Mouse (Mus musculus) midbrain, embryonic 15.5 days (tissue): ENCODE data around the gene Fbxo2. TPM values are rescaled to one million over a fixed set of nuclear protein-coding genes. Genes with fewer than 3 reads are reported as not detected.
"Not testable (repeated sequence)": the region's sequence is repeated elsewhere in the genome, so short reads cannot be mapped to it uniquely, and the experiment has no call there.

Experiments used
- ATAC-seq: fragments of 200-750 bp; cut with Nextera tagmentation; replicated peaks from 2 replicates; pipeline ENCODE4 v1.8.0; 2017; ENCODE audit warnings: moderate TSS enrichment
- H3K27ac ChIP-seq: fragments of 300-500 bp; sonication (generic); 2 replicates; pipeline ENCODE4 v1.5.1; 2015; ENCODE audit warnings: mild to moderate bottlenecking, inconsistent platforms
- H3K27me3 ChIP-seq: fragments of 300-500 bp; sonication (generic); replicated peaks from 2 replicates; pipeline ENCODE4 v1.6.1; 2015; ENCODE audit warnings: inconsistent platforms
- H3K36me3 ChIP-seq: fragments of 300-500 bp; sonication (generic); replicated peaks from 2 replicates; pipeline ENCODE4 v1.6.1; 2015; ENCODE audit warnings: inconsistent platforms
- H3K4me1 ChIP-seq: fragments of 300-500 bp; sonication (generic); 2 replicates; pipeline ENCODE4 v1.6.1; 2015; ENCODE audit warnings: inconsistent platforms
- H3K4me2 ChIP-seq: fragments of 300-500 bp; sonication (generic); 2 replicates; pipeline ENCODE4 v1.6.1; 2015; ENCODE audit warnings: inconsistent platforms, mild to moderate bottlenecking, moderate library complexity
- H3K4me3 ChIP-seq: fragments of 300-500 bp; sonication (generic); 2 replicates; pipeline ENCODE4 v1.5.1; 2015; ENCODE audit warnings: mild to moderate bottlenecking, inconsistent platforms
- H3K9ac ChIP-seq: fragments of 300-500 bp; sonication (generic); 2 replicates; pipeline ENCODE4 v1.6.1; 2015; ENCODE audit warnings: mild to moderate bottlenecking, inconsistent platforms
- H3K9me3 ChIP-seq: fragments of 300-500 bp; sonication (generic); 2 replicates; pipeline ENCODE4 v1.6.1; 2016; ENCODE audit warnings: inconsistent platforms
- WGBS: fragments of 180-500 bp; shearing (Covaris S2); methylation state at CpG from one replicate; pipeline ENCODE4 v1.1.7; 2015; ENCODE audit warnings: mixed read lengths; 5-methylcytosine and 5-hydroxymethylcytosine counted together
- polyA plus RNA-seq: library from polyadenylated mRNA; unstranded; fragments of >200 nt; fragmentation: Nextera tagmentation; extraction: Ambion mirVana; gene quantifications from 2 replicates; pipeline ENCODE4 v1.2.1, GENCODE M21; 2015

The Fbxo2 gene
- 5.9 and 6.2 TPM in 2 replicates for polyA plus RNA-seq

- Histone ChIP-seq H3K27me3 (peaks cover 44% of the 10 kb centered on the region), H3K4me1 (peaks cover 47% of the 10 kb centered on the region), H3K9me3 (no peaks in the 10 kb centered on the region), H3K9ac (peak within 1 kb of the TSS; percentile 84), H3K4me3 (peak within 1 kb of the TSS; percentile 79), H3K36me3 (peaks cover 13% of the 10 kb centered on the region), H3K27ac (peak within 1 kb of the TSS; percentile 90), H3K4me2 (peak within 1 kb of the TSS; percentile 94)
- under 1% methylated on average over 43 of the region's 43 CpGs for WGBS
- ATAC-seq, result peak; percentile 77
Observed at GRCm38 (mm10) chr4:148160436-148161390, at the start of gene Fbxo2, which contains the start of gene Fbxo44. Gene Fbxo2, plus strand, starts transcription at chr4:148160621. Gene Fbxo44, minus strand, starts transcription at chr4:148160482.

GRCm38 (mm10) chr4:148112519-148112918 is 47.9 kb upstream of the Fbxo2 start:
- H3K36me3 ChIP-seq, result peaks cover 11% of the 10 kb centered on the region; the same call in 1 of the 2 replicates
- 86% methylated on average over 12 of the region's 12 CpGs for WGBS
- peaks cover 14% of the 10 kb centered on the region for H3K4me1 ChIP-seq
- no peak for ATAC-seq
- no peak overlapping the region for H3K4me3 ChIP-seq
- no peak overlapping the region for H3K9ac ChIP-seq
- no peaks in the 10 kb centered on the region for H3K27me3 ChIP-seq
- no peak overlapping the region for H3K4me2 ChIP-seq
- H3K9me3 ChIP-seq, result no peaks in the 10 kb centered on the region
- no peak overlapping the region for H3K27ac ChIP-seq

- no peak overlapping the region for H3K4me3 ChIP-seq
- peak; percentile 82 for ATAC-seq
- H3K4me2 ChIP-seq, result peak overlapping the region; percentile 25
- peaks cover 14% of the 10 kb centered on the region for H3K4me1 ChIP-seq
- peaks cover 6% of the 10 kb centered on the region; the same call in 1 of the 2 replicates for H3K36me3 ChIP-seq
- no peaks in the 10 kb centered on the region for H3K9me3 ChIP-seq
- no peaks in the 10 kb centered on the region for H3K27me3 ChIP-seq
- 3% methylated on average over 15 of the region's 15 CpGs for WGBS
- peak overlapping the region; percentile 31; the same call in 1 of the 2 replicates for H3K9ac ChIP-seq
- peak overlapping the region; percentile 75 for H3K27ac ChIP-seq
Observed at GRCm38 (mm10) chr4:148114758-148115391, 45.5 kb upstream of the Fbxo2 start.

GRCm38 (mm10) chr4:148115467-148115866 is 45.0 kb upstream of the Fbxo2 start:
- Histone ChIP-seq H3K4me2 (no peak overlapping the region), H3K9ac (peak overlapping the region; percentile 31; the same call in 1 of the 2 replicates), H3K27me3 (no peaks in the 10 kb centered on the region), H3K9me3 (no peaks in the 10 kb centered on the region), H3K27ac (peak overlapping the region; percentile 75), H3K36me3 (peaks cover 6% of the 10 kb centered on the region; the same call in 1 of the 2 replicates), H3K4me3 (no peak overlapping the region), H3K4me1 (peaks cover 14% of the 10 kb centered on the region)
- WGBS, result 6% methylated on average over 15 of the region's 15 CpGs
- peak; percentile 30 for ATAC-seq

- H3K9ac ChIP-seq, result no peak overlapping the region
- no peaks in the 10 kb centered on the region for H3K9me3 ChIP-seq
- 75% methylated on average over 4 of the region's 4 CpGs for WGBS
- H3K27me3 ChIP-seq, result no peaks in the 10 kb centered on the region
- H3K4me1 ChIP-seq, result peaks cover 24% of the 10 kb centered on the region
- H3K4me2 ChIP-seq, result no peak overlapping the region
- peaks cover 6% of the 10 kb centered on the region; the same call in 1 of the 2 replicates for H3K36me3 ChIP-seq
- H3K4me3 ChIP-seq, result no peak overlapping the region
- no peak for ATAC-seq
- no peak overlapping the region for H3K27ac ChIP-seq
Observed at GRCm38 (mm10) chr4:148116657-148117056, 43.8 kb upstream of the Fbxo2 start.

- H3K27ac ChIP-seq, result no peak overlapping the region
- no peak for ATAC-seq
- H3K9ac ChIP-seq, result no peak overlapping the region
- H3K4me1 ChIP-seq, result peaks cover 30% of the 10 kb centered on the region
- H3K4me2 ChIP-seq, result no peak overlapping the region
- no peak overlapping the region for H3K4me3 ChIP-seq
- H3K27me3 ChIP-seq, result no peaks in the 10 kb centered on the region
- H3K9me3 ChIP-seq, result no peaks in the 10 kb centered on the region
- H3K36me3 ChIP-seq, result peaks cover 6% of the 10 kb centered on the region; the same call in 1 of the 2 replicates
- WGBS, result 83% methylated on average over 4 of the region's 4 CpGs
Observed at GRCm38 (mm10) chr4:148117392-148117791, 43.0 kb upstream of the Fbxo2 start.

GRCm38 (mm10) chr4:148119578-148119977 is 40.8 kb upstream of the Fbxo2 start:
- not testable (repeated sequence) for H3K4me3 ChIP-seq, ATAC-seq

GRCm38 (mm10) chr4:148120555-148120954 is 39.9 kb upstream of the Fbxo2 start:
- Histone ChIP-seq H3K9ac (no peak overlapping the region), H3K4me2 (no peak overlapping the region), H3K27me3 (no peaks in the 10 kb centered on the region), H3K9me3 (no peaks in the 10 kb centered on the region), H3K4me3 (no peak overlapping the region), H3K4me1 (peaks cover 32% of the 10 kb centered on the region), H3K36me3 (no peaks in the 10 kb centered on the region), H3K27ac (peak overlapping the region; percentile 64)
- 70% methylated on average over 9 of the region's 9 CpGs for WGBS
- ATAC-seq, result no peak

More at GRCm38 (mm10) chr4:148119578-148119977, 40.8 kb upstream of the Fbxo2 start:
- H3K27me3 ChIP-seq, H3K36me3 ChIP-seq, H3K4me2 ChIP-seq, H3K9ac ChIP-seq, H3K9me3 ChIP-seq, H3K27ac ChIP-seq: not testable (repeated sequence)
- 89% methylated on average over 9 of the region's 9 CpGs for WGBS
- peaks cover 39% of the 10 kb centered on the region for H3K4me1 ChIP-seq

GRCm38 (mm10) chr4:148121362-148121761 is 39.1 kb upstream of the Fbxo2 start:
- H3K9me3 ChIP-seq, result no peaks in the 10 kb centered on the region
- WGBS, result 56% methylated on average over 4 of the region's 4 CpGs
- ATAC-seq, result peak; percentile 49
- no peaks in the 10 kb centered on the region for H3K36me3 ChIP-seq
- H3K9ac ChIP-seq, result no peak overlapping the region
- H3K4me1 ChIP-seq, result peaks cover 36% of the 10 kb centered on the region
- no peak overlapping the region for H3K4me2 ChIP-seq
- H3K4me3 ChIP-seq, result no peak overlapping the region
- no peaks in the 10 kb centered on the region for H3K27me3 ChIP-seq
- peak overlapping the region; percentile 64 for H3K27ac ChIP-seq

- peak; percentile 71 for ATAC-seq
- 10% methylated on average over 6 of the region's 6 CpGs for WGBS
- Histone ChIP-seq H3K4me3 (no peak overlapping the region), H3K27ac (peak overlapping the region; percentile 64), H3K9me3 (no peaks in the 10 kb centered on the region), H3K36me3 (no peaks in the 10 kb centered on the region), H3K27me3 (no peaks in the 10 kb centered on the region), H3K4me1 (peaks cover 43% of the 10 kb centered on the region), H3K4me2 (no peak overlapping the region), H3K9ac (no peak overlapping the region; the same call in 1 of the 2 replicates)
Observed at GRCm38 (mm10) chr4:148121982-148122693, 38.3 kb upstream of the Fbxo2 start.

- 65% methylated on average over 3 of the region's 3 CpGs for whole genome bisulfite sequencing
- H3K27ac ChIP-seq, result peak overlapping the region; percentile 64
- no peaks in the 10 kb centered on the region for H3K36me3 ChIP-seq
- H3K4me3 ChIP-seq, result no peak overlapping the region
- H3K27me3 ChIP-seq, result no peaks in the 10 kb centered on the region
- no peak overlapping the region for H3K9ac ChIP-seq
- H3K4me2 ChIP-seq, result no peak overlapping the region
- no peaks in the 10 kb centered on the region for H3K9me3 ChIP-seq
- no peak for ATAC-seq
- H3K4me1 ChIP-seq, result peaks cover 47% of the 10 kb centered on the region
Observed at GRCm38 (mm10) chr4:148122694-148123066, 37.7 kb upstream of the Fbxo2 start.
